Mouse (Mus musculus): ENCODE measurements around the gene Spata9. TPM values are rescaled to one million over a fixed set of nuclear protein-coding genes. Genes with fewer than 3 reads are reported as not detected.

Gene Spata9
- polyA plus RNA-seq, 1 experiment: not detected

GRCm38 (mm10) chr13:75988096-75988495, 21.1 kb downstream of the Spata9 start:
- TF ChIP-seq CTCF (IDR thresholded peaks at IDR 0.05; ENCODE audit: extremely low read depth, insufficient read depth, insufficient read length, insufficient replicate concordance) (no peak), POLR2A (IDR thresholded peaks at IDR 0.05; ENCODE audit: low read depth, low read length) (no peak)
- 88% methylated on average over 1 of the region's 1 CpGs for WGBS
- no peak overlapping the region for H3K4me3 ChIP-seq (ENCODE audit: extremely low read depth, insufficient read depth, insufficient read length)
- H3K36me3 ChIP-seq (ENCODE audit: control insufficient read depth, insufficient read depth, low read length): no peaks in the 10 kb centered on the region
- no peak overlapping the region for H3K27ac ChIP-seq (ENCODE audit: insufficient read depth, low read length)
- no peaks in the 10 kb centered on the region for H3K27me3 ChIP-seq (ENCODE audit: control insufficient read depth, insufficient read depth, low read length)
- peaks cover 2% of the 10 kb centered on the region; the same call in 1 of the 2 replicates for H3K4me1 ChIP-seq (ENCODE audit: control insufficient read depth, insufficient read depth, insufficient read length)
- DNase-seq (ENCODE audit: low read depth in 1 of 2, low spot score in 2 of 2): no peak

- Histone ChIP-seq H3K36me3 (ENCODE audit: control insufficient read depth, insufficient read depth, low read length) (no peaks in the 10 kb centered on the region), H3K4me1 (ENCODE audit: control insufficient read depth, insufficient read depth, insufficient read length) (peaks cover 2% of the 10 kb centered on the region; the same call in 1 of the 2 replicates), H3K27me3 (ENCODE audit: control insufficient read depth, insufficient read depth, low read length) (no peaks in the 10 kb centered on the region), H3K4me3 (ENCODE audit: extremely low read depth, insufficient read depth, insufficient read length) (no peak overlapping the region; the same call in 1 of the 2 replicates), H3K27ac (ENCODE audit: insufficient read depth, low read length) (peak overlapping the region; percentile 43)
- WGBS: 15% methylated on average over 9 of the region's 9 CpGs
- TF ChIP-seq POLR2A (IDR thresholded peaks at IDR 0.05; ENCODE audit: low read depth, low read length) (no peak), CTCF (IDR thresholded peaks at IDR 0.05; ENCODE audit: extremely low read depth, insufficient read depth, insufficient read length, insufficient replicate concordance) (no peak)
- peak in 1 of 2 experiments; percentile 18 for DNase-seq (ENCODE audit: low read depth in 1 of 2, low spot score in 2 of 2)
Measured at GRCm38 (mm10) chr13:75992169-75993028, 25.4 kb downstream of the Spata9 start.

- Histone ChIP-seq H3K4me1 (ENCODE audit: control insufficient read depth, insufficient read depth, insufficient read length) (no peaks in the 10 kb centered on the region), H3K27ac (ENCODE audit: insufficient read depth, low read length) (no peak overlapping the region), H3K27me3 (ENCODE audit: control insufficient read depth, insufficient read depth, low read length) (no peaks in the 10 kb centered on the region), H3K36me3 (ENCODE audit: control insufficient read depth, insufficient read depth, low read length) (peaks cover 2% of the 10 kb centered on the region; the same call in 1 of the 2 replicates), H3K4me3 (ENCODE audit: extremely low read depth, insufficient read depth, insufficient read length) (no peak overlapping the region)
- no peak for TF ChIP-seq POLR2A (IDR thresholded peaks at IDR 0.05; ENCODE audit: low read depth, low read length)
- TF ChIP-seq CTCF (IDR thresholded peaks at IDR 0.05; ENCODE audit: extremely low read depth, insufficient read depth, insufficient read length, insufficient replicate concordance): no peak
- WGBS: 76% methylated on average over 3 of the region's 3 CpGs
- no peak for DNase-seq (ENCODE audit: low read depth in 1 of 2, low spot score in 2 of 2)
Measured at GRCm38 (mm10) chr13:76003272-76003671, 36.3 kb downstream of the Spata9 start.

- DNase-seq (ENCODE audit: low read depth in 1 of 2, low spot score in 2 of 2): no peak
- TF ChIP-seq POLR2A (IDR thresholded peaks at IDR 0.05; ENCODE audit: low read depth, low read length) (no peak), CTCF (IDR thresholded peaks at IDR 0.05; ENCODE audit: extremely low read depth, insufficient read depth, insufficient read length, insufficient replicate concordance) (no peak)
- Histone ChIP-seq H3K36me3 (ENCODE audit: control insufficient read depth, insufficient read depth, low read length) (no peaks in the 10 kb centered on the region), H3K27ac (ENCODE audit: insufficient read depth, low read length) (no peak overlapping the region), H3K4me1 (ENCODE audit: control insufficient read depth, insufficient read depth, insufficient read length) (0 out of 2 replicates have a peak, but pooled peaks cover 2% of the 10 kb centered on the region), H3K27me3 (ENCODE audit: control insufficient read depth, insufficient read depth, low read length) (no peaks in the 10 kb centered on the region), H3K4me3 (ENCODE audit: extremely low read depth, insufficient read depth, insufficient read length) (no peak overlapping the region)
- 74% methylated on average over 2 of the region's 2 CpGs for WGBS
Measured at GRCm38 (mm10) chr13:76014511-76014910, 47.6 kb downstream of the Spata9 start.

- H3K4me1 ChIP-seq (ENCODE audit: control insufficient read depth, insufficient read depth, insufficient read length): 0 out of 2 replicates have a peak, but pooled peaks cover 2% of the 10 kb centered on the region
- no peaks in the 10 kb centered on the region for H3K36me3 ChIP-seq (ENCODE audit: control insufficient read depth, insufficient read depth, low read length)
- TF ChIP-seq CTCF (IDR thresholded peaks at IDR 0.05; ENCODE audit: extremely low read depth, insufficient read depth, insufficient read length, insufficient replicate concordance): no peak
- TF ChIP-seq POLR2A (IDR thresholded peaks at IDR 0.05; ENCODE audit: low read depth, low read length): no peak
- no peaks in the 10 kb centered on the region for H3K27me3 ChIP-seq (ENCODE audit: control insufficient read depth, insufficient read depth, low read length)
- H3K4me3 ChIP-seq (ENCODE audit: extremely low read depth, insufficient read depth, insufficient read length): peak overlapping the region; percentile 83; the same call in 1 of the 2 replicates
- 48% methylated on average over 4 of the region's 4 CpGs for WGBS
- DNase-seq (ENCODE audit: low read depth in 1 of 2, low spot score in 2 of 2): no peak
- H3K27ac ChIP-seq (ENCODE audit: insufficient read depth, low read length): no peak overlapping the region
Measured at GRCm38 (mm10) chr13:76017465-76017864, 50.5 kb downstream of the Spata9 start.

GRCm38 (mm10) chr13:76017974-76018843, 51.3 kb downstream of the Spata9 start, which contains the start of gene Rfesd:
Rfesd (minus strand) TSS chr13:76018719.
- peak; percentile 93 to 98 for DNase-seq (ENCODE audit: low read depth in 1 of 2, low spot score in 2 of 2)
- TF ChIP-seq POLR2A (IDR thresholded peaks at IDR 0.05; ENCODE audit: low read depth, low read length) (peak; percentile 71), CTCF (IDR thresholded peaks at IDR 0.05; ENCODE audit: extremely low read depth, insufficient read depth, insufficient read length, insufficient replicate concordance) (no peak)
- peak within 1 kb of the TSS; percentile 83 for H3K4me3 ChIP-seq (ENCODE audit: extremely low read depth, insufficient read depth, insufficient read length)
- WGBS: under 1% methylated on average over 50 of the region's 50 CpGs
- H3K36me3 ChIP-seq (ENCODE audit: control insufficient read depth, insufficient read depth, low read length): no peaks in the 10 kb centered on the region
- peak within 1 kb of the TSS; percentile 96 for H3K27ac ChIP-seq (ENCODE audit: insufficient read depth, low read length)
- 0 out of 2 replicates have a peak, but pooled peaks cover 2% of the 10 kb centered on the region for H3K4me1 ChIP-seq (ENCODE audit: control insufficient read depth, insufficient read depth, insufficient read length)
- H3K27me3 ChIP-seq (ENCODE audit: control insufficient read depth, insufficient read depth, low read length): no peaks in the 10 kb centered on the region
